Comparison of ENCODE assay signal across 11 mouse cellular contexts in the genomic region with DNA sequence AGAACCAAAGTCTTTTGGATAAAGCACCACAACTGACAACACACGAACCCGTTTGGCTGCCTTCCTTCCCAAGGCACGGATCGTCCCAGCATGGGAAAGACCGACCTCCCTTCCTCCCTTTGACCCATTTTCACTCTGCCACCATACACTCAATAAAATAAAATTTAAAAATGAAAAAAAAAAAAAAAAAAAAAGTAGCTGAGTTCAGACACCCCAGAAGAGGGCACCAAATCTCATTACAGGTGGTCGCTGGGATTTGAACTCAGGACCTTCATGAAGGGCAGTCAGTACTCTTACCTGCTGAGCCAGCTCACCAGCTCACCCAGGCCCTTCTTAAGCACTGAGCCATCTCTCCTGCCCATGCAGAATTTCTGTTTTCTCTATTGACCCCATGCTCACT. TPM values are rescaled to one million over a fixed set of nuclear protein-coding genes. Genes with fewer than 3 reads are reported as not detected.
A peak's percentile ranks its signal among the peaks of the same experiment; 100 is the strongest.
DNase-seq lines count a peak whose midpoint lies in the region; ATAC-seq and TF ChIP-seq lines count a peak whose summit lies in the region.
"Had no signal": no experiment of that assay in that cellular context is flagged by ENCODE, and none has a peak within 500 bp of the region (broad histone marks: within the 10 kb centered on the region; RNA-seq: fewer than 3 reads in every experiment).

No protein-coding gene starts in this region.

- no peak overlapping the region for H3K27ac ChIP-seq in heart, embryonic 13.5 days (replicated peaks)
- H3K27ac ChIP-seq in midbrain, embryonic 13.5 days = no peak overlapping the region
- H3K27ac ChIP-seq in midbrain, postnatal 0 days (ENCODE audit: low read depth, low read length) = no peak overlapping the region
- no peak overlapping the region for H3K27ac ChIP-seq in limb, embryonic 13.5 days
- H3K27ac ChIP-seq in thymus, adult 2 months (ENCODE audit: control insufficient read depth, insufficient read depth, low read length) = no peak overlapping the region

- peak overlapping the region; percentile 48 for H3K4me3 ChIP-seq in heart, embryonic 13.5 days
- H3K4me3 ChIP-seq in midbrain, embryonic 13.5 days (replicated peaks) = peak overlapping the region; percentile 23; the same call in 1 of the 2 replicates
- no peak overlapping the region; the same call in 1 of the 2 replicates for H3K4me3 ChIP-seq in midbrain, postnatal 0 days (ENCODE audit: low read depth, low read length)
- H3K4me3 ChIP-seq in limb, embryonic 13.5 days = peak overlapping the region; percentile 35; the same call in 1 of the 2 replicates
- H3K4me3 ChIP-seq in thymus, adult 2 months (ENCODE audit: control insufficient read depth, insufficient read depth, low read length) = no peak overlapping the region

- ATAC-seq in heart, embryonic 13.5 days (ENCODE audit: extremely low read depth, insufficient number of reproducible peaks, low FRiP score, low TSS enrichment) = no peak
- no peak for ATAC-seq in midbrain, embryonic 13.5 days
- no peak for ATAC-seq in midbrain, postnatal 0 days (ENCODE audit: low FRiP score)
- no peak for ATAC-seq in limb, embryonic 13.5 days (ENCODE audit: low FRiP score, low read depth)

- no peaks in the 10 kb centered on the region for H3K27me3 ChIP-seq in heart, embryonic 13.5 days (replicated peaks)
- no peaks in the 10 kb centered on the region for H3K27me3 ChIP-seq in midbrain, embryonic 13.5 days
- H3K27me3 ChIP-seq in midbrain, postnatal 0 days (ENCODE audit: insufficient read depth, low read length) = no peaks in the 10 kb centered on the region
- H3K27me3 ChIP-seq in limb, embryonic 13.5 days = no peaks in the 10 kb centered on the region
- no peaks in the 10 kb centered on the region for H3K27me3 ChIP-seq in thymus, adult 2 months (ENCODE audit: control insufficient read depth, insufficient read depth, low read length)

- peaks cover 4% of the 10 kb centered on the region; the same call in 1 of the 2 replicates for H3K9me3 ChIP-seq in heart, embryonic 13.5 days
- no peaks in the 10 kb centered on the region for H3K9me3 ChIP-seq in midbrain, embryonic 13.5 days
- H3K9me3 ChIP-seq in midbrain, postnatal 0 days (ENCODE audit: low read length) = no peaks in the 10 kb centered on the region
- no peaks in the 10 kb centered on the region for H3K9me3 ChIP-seq in limb, embryonic 13.5 days

- no peaks in the 10 kb centered on the region for H3K36me3 ChIP-seq in heart, embryonic 13.5 days
- H3K36me3 ChIP-seq in midbrain, embryonic 13.5 days = no peaks in the 10 kb centered on the region
- H3K36me3 ChIP-seq in midbrain, postnatal 0 days (ENCODE audit: insufficient read depth, low read length) = no peaks in the 10 kb centered on the region
- no peaks in the 10 kb centered on the region for H3K36me3 ChIP-seq in limb, embryonic 13.5 days
- no peaks in the 10 kb centered on the region for H3K36me3 ChIP-seq in thymus, adult 2 months (ENCODE audit: control insufficient read depth, insufficient read depth, low read length)

- intact Hi-C loops in heart, postnatal 10 days (cut with DNase I) = no loop called here

- DNase-seq in heart, postnatal 10 days = no peak
- DNase-seq in midbrain, postnatal 0 days (ENCODE audit: low spot score) = no peak
- no peak for DNase-seq in urinary bladder, postnatal 10 days (ENCODE audit: low spot score)
- no peak for DNase-seq in urinary bladder, postnatal 36 days (ENCODE audit: low spot score in 2 of 2)
- no peak for DNase-seq in thymus, adult 2 months
- DNase-seq: cerebellum, adult 9-10 months; retina, postnatal 1 day had no signal

- no peak for TF ChIP-seq POLR2A in thymus, adult 2 months (IDR thresholded peaks at IDR 0.05; ENCODE audit: control insufficient read depth, extremely low read depth, insufficient read depth, low read length, poor library complexity)

- no peak for TF ChIP-seq CTCF in midbrain, postnatal 0 days (IDR thresholded peaks at IDR 0.05)
- no peak for TF ChIP-seq CTCF in thymus, adult 2 months (IDR thresholded peaks at IDR 0.05; ENCODE audit: borderline replicate concordance, control insufficient read depth, extremely low read depth, insufficient read depth, low read length, poor library complexity)

- H3K9ac ChIP-seq in heart, embryonic 13.5 days = peak overlapping the region; percentile 76; the same call in 1 of the 2 replicates
- 0 out of 2 replicates have a peak overlapping the region, but pooled peaks have one; percentile 29 for H3K9ac ChIP-seq in midbrain, embryonic 13.5 days (replicated peaks)
- no peak overlapping the region for H3K9ac ChIP-seq in midbrain, postnatal 0 days (replicated peaks; ENCODE audit: low read length, poor library complexity, severe bottlenecking)
- H3K9ac ChIP-seq in limb, embryonic 13.5 days = peak overlapping the region; percentile 50; the same call in 1 of the 2 replicates

- H3K4me1 ChIP-seq in heart, embryonic 13.5 days = peaks cover 18% of the 10 kb centered on the region
- H3K4me1 ChIP-seq in midbrain, embryonic 13.5 days (replicated peaks) = peaks cover 15% of the 10 kb centered on the region
- no peaks in the 10 kb centered on the region for H3K4me1 ChIP-seq in midbrain, postnatal 0 days (ENCODE audit: insufficient read depth, low read length)
- H3K4me1 ChIP-seq in limb, embryonic 13.5 days = peaks cover 14% of the 10 kb centered on the region
- no peaks in the 10 kb centered on the region for H3K4me1 ChIP-seq in thymus, adult 2 months (replicated peaks; ENCODE audit: control insufficient read depth, insufficient read depth, low read length)

- WGBS in heart, embryonic 13.5 days = 36% methylated on average over 6 of the region's 6 CpGs
- WGBS in midbrain, embryonic 13.5 days = 50% methylated on average over 6 of the region's 6 CpGs
- 49% methylated on average over 6 of the region's 6 CpGs for WGBS in midbrain, postnatal 0 days
- 35% methylated on average over 6 of the region's 6 CpGs for WGBS in limb, embryonic 13.5 days
- 75% methylated on average over 6 of the region's 6 CpGs for WGBS in thymus, adult 2 months

- peak overlapping the region; percentile 72 for H3K4me2 ChIP-seq in heart, embryonic 13.5 days
- peak overlapping the region; percentile 44; the same call in 1 of the 2 replicates for H3K4me2 ChIP-seq in midbrain, embryonic 13.5 days (replicated peaks)
- H3K4me2 ChIP-seq in midbrain, postnatal 0 days (ENCODE audit: low read depth, low read length, poor library complexity, severe bottlenecking) = no peak overlapping the region
- peak overlapping the region; percentile 61 for H3K4me2 ChIP-seq in limb, embryonic 13.5 days (replicated peaks)

RNA-seq across cellular contexts. Expression of a gene that starts 5.0 kb away (rescaled TPM):
- 90.2 and 102 TPM in 2 replicates for polyA plus RNA-seq in heart, embryonic 13.5 days (2015; fragmentation: Nextera tagmentation; extraction: Ambion mirVana)
- total RNA-seq in heart, postnatal 10 days (2021) = 10 to 100 TPM; 45.3 to 45.8 TPM
- 175 and 187 TPM in 2 replicates for polyA plus RNA-seq in midbrain, embryonic 13.5 days (2015; fragmentation: Nextera tagmentation; extraction: Ambion mirVana)
- total RNA-seq in midbrain, postnatal 0 days (2014; rRNA removed) = 110 and 113 TPM in 2 replicates
- 156 and 157 TPM in 2 replicates for polyA plus RNA-seq in midbrain, postnatal 0 days (2015; fragmentation: Nextera tagmentation; extraction: Ambion mirVana)
- 189 and 199 TPM in 2 replicates for polyA plus RNA-seq in limb, embryonic 13.5 days (2015; fragmentation: Nextera tagmentation; extraction: Ambion mirVana)
- polyA plus RNA-seq in thymus, adult 2 months (2012; rRNA removed) = 86.0 and 132 TPM in 2 replicates

RNA-seq across cellular contexts. Expression of a gene that starts 31.7 kb away (rescaled TPM):
- polyA plus RNA-seq in heart, embryonic 13.5 days (2015; fragmentation: Nextera tagmentation; extraction: Ambion mirVana) = 2.0 and 2.6 TPM in 2 replicates
- total RNA-seq in heart, postnatal 10 days (2021) = 1 to 10 TPM; 2.5 to 3.9 TPM
- 3.1 and 3.2 TPM in 2 replicates for polyA plus RNA-seq in midbrain, embryonic 13.5 days (2015; fragmentation: Nextera tagmentation; extraction: Ambion mirVana)
- total RNA-seq in midbrain, postnatal 0 days (2014; rRNA removed) = 12.2 and 12.4 TPM in 2 replicates
- polyA plus RNA-seq in midbrain, postnatal 0 days (2015; fragmentation: Nextera tagmentation; extraction: Ambion mirVana) = 9.3 and 13.8 TPM in 2 replicates
- 2.3 and 2.9 TPM in 2 replicates for polyA plus RNA-seq in limb, embryonic 13.5 days (2015; fragmentation: Nextera tagmentation; extraction: Ambion mirVana)
- 12.9 and 15.7 TPM in 2 replicates for polyA plus RNA-seq in thymus, adult 2 months (2012; rRNA removed)

RNA-seq across cellular contexts. Expression of a gene that starts 33.0 kb away (rescaled TPM):
- polyA plus RNA-seq in heart, embryonic 13.5 days (2015; fragmentation: Nextera tagmentation; extraction: Ambion mirVana) = not detected in 2 replicates
- not detected for total RNA-seq in heart, postnatal 10 days (2021)
- not detected in 2 replicates for polyA plus RNA-seq in midbrain, embryonic 13.5 days (2015; fragmentation: Nextera tagmentation; extraction: Ambion mirVana)
- total RNA-seq in midbrain, postnatal 0 days (2014; rRNA removed) = not detected in 2 replicates
- 0.14 and 0.15 TPM in 2 replicates for polyA plus RNA-seq in midbrain, postnatal 0 days (2015; fragmentation: Nextera tagmentation; extraction: Ambion mirVana)
- 0.17 and 0.24 TPM in 2 replicates for polyA plus RNA-seq in limb, embryonic 13.5 days (2015; fragmentation: Nextera tagmentation; extraction: Ambion mirVana)
- 0.19 and 0.24 TPM in 2 replicates for polyA plus RNA-seq in thymus, adult 2 months (2012; rRNA removed)
- total RNA-seq: hematopoietic stem cell, adult 5-6 weeks had no signal

Comparison
In these comparisons a context has a peak if more than half of its experiments do, and no peak if none do; other contexts are left out.
1. H3K4me3 ChIP-seq: peak in heart, embryonic 13.5 days (single experiment), midbrain, embryonic 13.5 days (single experiment) and limb, embryonic 13.5 days (single experiment); none in midbrain, postnatal 0 days (single experiment) and thymus, adult 2 months (single experiment).